Mouse (Mus musculus) thymus, adult 2 months (tissue): ENCODE data around the gene Nfkbib.

Experiments
- CTCF ChIP-seq: fragments of 200-500 bp; IDR thresholded peaks from 2 replicates; pipeline ENCODE4 v1.5.1; 2012; ENCODE audit warnings: mild to moderate bottlenecking, control low read depth, low read length, moderate library complexity, borderline replicate concordance; ENCODE audit not compliant: control insufficient read depth, poor library complexity, insufficient read depth; ENCODE audit errors: extremely low read depth
- POLR2A ChIP-seq: fragments of 200-500 bp; IDR thresholded peaks from 2 replicates; pipeline ENCODE4 v1.6.1; 2012; ENCODE audit warnings: mild to moderate bottlenecking, low read length, control low read depth, moderate library complexity; ENCODE audit not compliant: control insufficient read depth, poor library complexity, insufficient read depth; ENCODE audit errors: extremely low read depth

GRCm38 (mm10) chr7:28806869-28807268 is 39.6 kb upstream of the Nfkbib start:
- TF ChIP-seq CTCF = no peak
- no peak for TF ChIP-seq POLR2A
